Mouse (Mus musculus): Measurements from ENCODE around the gene Mc1r.
"Not testable (repeated sequence)": the region's sequence is repeated elsewhere in the genome, so short reads cannot be mapped to it uniquely, and the experiment has no call there.

DNA sequence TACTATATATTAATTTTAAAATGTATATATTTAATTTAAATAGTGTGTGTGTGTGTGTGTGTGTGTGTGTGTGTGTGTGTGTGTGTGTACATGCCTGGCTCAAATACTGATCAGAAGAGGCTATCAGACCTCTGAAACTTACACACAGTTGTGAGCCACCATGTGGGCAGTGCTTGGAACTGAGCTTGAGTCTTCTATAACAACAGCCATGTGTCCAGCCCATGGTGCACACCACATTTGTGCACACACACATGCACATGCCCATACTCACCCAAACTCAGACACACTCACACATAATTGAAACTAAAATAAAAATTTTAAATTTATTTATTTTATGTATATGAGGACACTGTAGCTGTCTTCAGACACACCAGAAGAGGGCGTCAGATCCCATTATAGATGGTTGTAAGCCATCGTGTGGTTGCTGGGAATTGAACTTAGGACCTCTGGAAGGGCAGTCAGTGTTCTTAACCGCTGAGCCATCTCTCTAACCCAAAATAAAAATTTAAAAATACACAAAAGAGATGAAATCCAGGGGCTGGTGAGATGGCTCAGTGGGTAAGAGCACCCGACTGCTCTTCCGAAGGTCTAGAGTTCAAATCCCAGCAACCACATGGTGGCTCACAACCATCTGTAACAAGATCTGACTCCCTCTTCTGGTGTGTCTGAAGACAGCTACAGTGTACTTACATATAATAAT is 8.2 kb downstream of the Mc1r start:
- TF ChIP-seq CTCF (IDR thresholded peaks at IDR 0.05; ENCODE audit: low read depth, low read length); GATA2 (IDR thresholded peaks at IDR 0.05; ENCODE audit: borderline replicate concordance, low read depth, low read length); GATA1 (IDR thresholded peaks at IDR 0.05; ENCODE audit: borderline replicate concordance, low read length): not testable (repeated sequence)
